Mouse (Mus musculus) C2C12 (cell line): ENCODE data around the gene Cdk5rap2.

ENCODE experiments used
- CTCF ChIP-seq: IDR thresholded peaks from one replicate; pipeline ENCODE4 v1.5.1; 2011; ENCODE audit not compliant: control insufficient read depth, insufficient read depth, insufficient read length
- FOSL1 ChIP-seq: IDR thresholded peaks from one replicate; pipeline ENCODE4 v1.8.0; 2011; ENCODE audit warnings: mild to moderate bottlenecking, low read length; ENCODE audit not compliant: poor library complexity, insufficient read depth, severe bottlenecking

- TF ChIP-seq CTCF, result no peak
- no peak for TF ChIP-seq FOSL1
Observed at GRCm38 (mm10) chr4:70452161-70452560, 41.9 kb upstream of the Cdk5rap2 start.
